Mouse (Mus musculus) liver, adult (tissue): Measurements from ENCODE around the gene Odc1.

Experiments used
- GATA4 ChIP-seq: IDR thresholded peaks from 2 replicates; pipeline ENCODE4 v1.6.1; 2014; ENCODE audit warnings: mild to moderate bottlenecking, low read length; ENCODE audit not compliant: insufficient replicate concordance

The Odc1 gene

GRCm38 (mm10) chr12:17568564-17568963, 24.0 kb downstream of the Odc1 start:
- no peak for TF ChIP-seq GATA4

- no peak for TF ChIP-seq GATA4
Observed at GRCm38 (mm10) chr12:17574591-17574990, 30.0 kb downstream of the Odc1 start.

GRCm38 (mm10) chr12:17575156-17575910, 30.7 kb downstream of the Odc1 start:
- no peak for TF ChIP-seq GATA4

- no peak for TF ChIP-seq GATA4
Observed at GRCm38 (mm10) chr12:17576041-17576440, 31.4 kb downstream of the Odc1 start.

GRCm38 (mm10) chr12:17578601-17579000, 34.0 kb downstream of the Odc1 start:
- no peak for TF ChIP-seq GATA4

GRCm38 (mm10) chr12:17581001-17581400, 36.4 kb downstream of the Odc1 start:
- no peak for TF ChIP-seq GATA4

- no peak for TF ChIP-seq GATA4
Observed at GRCm38 (mm10) chr12:17582406-17582805, 37.8 kb downstream of the Odc1 start.

- TF ChIP-seq GATA4: no peak
Observed at GRCm38 (mm10) chr12:17583860-17584259, 39.3 kb downstream of the Odc1 start.

GRCm38 (mm10) chr12:17586011-17586410, 41.4 kb downstream of the Odc1 start:
- TF ChIP-seq GATA4: no peak

GRCm38 (mm10) chr12:17588436-17588835, 43.8 kb downstream of the Odc1 start:
- no peak for TF ChIP-seq GATA4

- TF ChIP-seq GATA4: no peak
Observed at GRCm38 (mm10) chr12:17588906-17589612, 44.5 kb downstream of the Odc1 start.

- TF ChIP-seq GATA4: no peak
Observed at GRCm38 (mm10) chr12:17591249-17591648, 46.7 kb downstream of the Odc1 start.

- no peak for TF ChIP-seq GATA4
Observed at GRCm38 (mm10) chr12:17593956-17594355, 49.4 kb downstream of the Odc1 start.

- no peak for TF ChIP-seq GATA4
Observed at GRCm38 (mm10) chr12:17594701-17595100, 50.1 kb downstream of the Odc1 start.

GRCm38 (mm10) chr12:17595166-17595565, 50.6 kb downstream of the Odc1 start:
- peak; percentile 16; the same call in 1 of the 2 replicates for TF ChIP-seq GATA4
